Mouse (Mus musculus) C2C12 (cell line): ENCODE measurements around the gene Npc1l1. TPM values are rescaled to one million over a fixed set of nuclear protein-coding genes. Genes with fewer than 3 reads are reported as not detected.
A peak's percentile ranks its signal among the peaks of the same experiment; 100 is the strongest.

Source experiments
- H3K27me3 ChIP-seq: one replicate; pipeline ENCODE4 v1.6.1; 2011; ENCODE audit not compliant: control insufficient read depth, insufficient read depth, insufficient read length
- H3K36me3 ChIP-seq: one replicate; pipeline ENCODE4 v1.6.1; 2011; ENCODE audit not compliant: control insufficient read depth, insufficient read depth
- H3K4me3 ChIP-seq: one replicate; pipeline ENCODE4 v1.5.1; 2011; ENCODE audit warnings: mild to moderate bottlenecking, control low read depth; ENCODE audit not compliant: poor library complexity, insufficient read depth, severe bottlenecking
- H3K79me2 ChIP-seq: one replicate; pipeline ENCODE4 v1.6.1; 2011; ENCODE audit not compliant: control insufficient read depth, insufficient read depth
- H3K79me3 ChIP-seq: one replicate; pipeline ENCODE4 v1.6.1; 2011; ENCODE audit warnings: low read depth, control low read depth
- H3ac ChIP-seq: one replicate; pipeline ENCODE3; 2011; ENCODE audit warnings: low read depth; ENCODE audit not compliant: control insufficient read depth, insufficient read length
- CEBPB ChIP-seq: IDR thresholded peaks from one replicate; pipeline ENCODE4 v1.6.1; 2011; ENCODE audit warnings: low read depth, mild to moderate bottlenecking, control low read depth, moderate library complexity
- CTCF ChIP-seq: IDR thresholded peaks from one replicate; pipeline ENCODE4 v1.5.1; 2011; ENCODE audit not compliant: control insufficient read depth, insufficient read depth, insufficient read length
- FOSL1 ChIP-seq: IDR thresholded peaks from one replicate; pipeline ENCODE4 v1.8.0; 2011; ENCODE audit warnings: mild to moderate bottlenecking, low read length; ENCODE audit not compliant: poor library complexity, insufficient read depth, severe bottlenecking
- MAX ChIP-seq: IDR thresholded peaks from one replicate; pipeline ENCODE4 v1.6.1; 2011; ENCODE audit warnings: mild to moderate bottlenecking, control low read depth
- MYOD1 ChIP-seq: IDR thresholded peaks from one replicate; pipeline ENCODE4 v1.6.1; 2011; ENCODE audit warnings: low read depth; ENCODE audit not compliant: control insufficient read depth, insufficient read length
- MYOG ChIP-seq: IDR thresholded peaks from one replicate; pipeline ENCODE4 v1.6.1; 2011; ENCODE audit not compliant: control insufficient read depth, insufficient read length; ENCODE audit errors: extremely low read depth
- USF1 ChIP-seq: IDR thresholded peaks from one replicate; pipeline ENCODE4 v1.6.1; 2011; ENCODE audit warnings: low read depth, mild to moderate bottlenecking, control low read depth, moderate library complexity
- long read RNA-seq, 2 experiments: library from polyadenylated mRNA; unstranded; transcript quantifications; one replicate each; pipeline ENCODE4 v2.0.0; 2019 to 2020
- polyA plus RNA-seq: library from polyadenylated mRNA; unstranded; fragments of >200 nt; fragmentation: generic; extraction: Trizol; gene quantifications from one replicate; pipeline ENCODE4 v1.2.1, GENCODE M21; 2012; ENCODE audit warnings: missing spikeins

Npc1l1 gene
- polyA plus RNA-seq, result 0.01 TPM
- long read RNA-seq, experiment 1, result 0 reads
- long read RNA-seq, experiment 2, result 0 reads

- H3K27me3 ChIP-seq, result peaks cover 51% of the 10 kb centered on the region
- no peaks in the 10 kb centered on the region for H3K36me3 ChIP-seq
- H3K79me2 ChIP-seq, result no peaks in the 10 kb centered on the region
- H3ac ChIP-seq, result no peak within 1 kb of the TSS
- H3K79me3 ChIP-seq, result no peaks in the 10 kb centered on the region
- no peak within 1 kb of the TSS for H3K4me3 ChIP-seq
- no peak for TF ChIP-seq CTCF
- TF ChIP-seq MAX, result no peak
- TF ChIP-seq MYOD1, result no peak
- TF ChIP-seq FOSL1, result no peak
- no peak for TF ChIP-seq CEBPB
- no peak for TF ChIP-seq USF1
- no peak for TF ChIP-seq MYOG
Measured at GRCm38 (mm10) chr11:6230012-6230411, at the start of gene Npc1l1. Gene Npc1l1, minus strand, starts transcription at chr11:6230143.

- Histone ChIP-seq H3K79me2 (peaks cover 28% of the 10 kb centered on the region), H3K27me3 (no peaks in the 10 kb centered on the region), H3K36me3 (peaks cover 8% of the 10 kb centered on the region), H3ac (no peak overlapping the region), H3K4me3 (no peak overlapping the region), H3K79me3 (peaks cover 11% of the 10 kb centered on the region)
- TF ChIP-seq CEBPB, result no peak
- no peak for TF ChIP-seq CTCF
- TF ChIP-seq MYOG, result no peak
- TF ChIP-seq USF1, result no peak
- TF ChIP-seq MAX, result no peak
- TF ChIP-seq FOSL1, result no peak
- no peak for TF ChIP-seq MYOD1
Measured at GRCm38 (mm10) chr11:6276466-6276865, 46.5 kb upstream of the Npc1l1 start.

DNA sequence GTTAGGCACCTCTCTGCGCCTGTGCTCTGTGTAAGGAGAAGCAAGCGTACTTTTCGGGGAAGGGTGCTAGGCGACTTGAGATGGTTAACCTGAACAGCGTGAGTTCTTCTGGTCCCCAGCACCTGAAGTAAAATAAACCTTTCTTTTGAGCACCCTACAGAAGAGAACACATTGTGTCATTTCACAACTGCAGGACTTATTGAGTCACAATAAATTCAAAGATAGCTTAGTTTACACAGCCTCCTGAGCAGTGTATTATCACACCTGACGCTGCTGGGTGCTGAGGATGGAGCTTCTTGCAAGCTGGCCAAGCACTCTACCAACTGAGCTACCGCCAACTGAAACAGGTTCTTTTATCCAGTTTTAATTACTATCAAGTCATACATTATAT is 45.1 kb upstream of the Npc1l1 start:
- H3K36me3 ChIP-seq, result peaks cover 20% of the 10 kb centered on the region
- no peak overlapping the region for H3K4me3 ChIP-seq
- no peak for TF ChIP-seq MYOG
- no peak for TF ChIP-seq USF1
- no peak for TF ChIP-seq MAX
- no peak for TF ChIP-seq MYOD1
- no peak for TF ChIP-seq CEBPB
- no peak for TF ChIP-seq CTCF
- no peak for TF ChIP-seq FOSL1
- no peaks in the 10 kb centered on the region for H3K27me3 ChIP-seq
- H3K79me2 ChIP-seq, result peaks cover 28% of the 10 kb centered on the region
- no peak overlapping the region for H3ac ChIP-seq
- H3K79me3 ChIP-seq, result peaks cover 11% of the 10 kb centered on the region

- Histone ChIP-seq H3K79me2 (peaks cover 28% of the 10 kb centered on the region), H3ac (peak within 1 kb of the TSS; percentile 91), H3K4me3 (peak within 1 kb of the TSS; percentile 97), H3K27me3 (no peaks in the 10 kb centered on the region), H3K36me3 (peaks cover 20% of the 10 kb centered on the region), H3K79me3 (peaks cover 11% of the 10 kb centered on the region)
- TF ChIP-seq MYOD1, result peak; percentile 95
- TF ChIP-seq CEBPB, result no peak
- TF ChIP-seq USF1, result no peak
- no peak for TF ChIP-seq FOSL1
- TF ChIP-seq MAX, result peak; percentile 49
- peak; percentile 34 for TF ChIP-seq CTCF
- TF ChIP-seq MYOG, result no peak
Measured at GRCm38 (mm10) chr11:6274387-6275093, 44.6 kb upstream of the Npc1l1 start, which contains the start of gene Tmed4. Gene Tmed4, minus strand, starts transcription at chr11:6274870.

DNA sequence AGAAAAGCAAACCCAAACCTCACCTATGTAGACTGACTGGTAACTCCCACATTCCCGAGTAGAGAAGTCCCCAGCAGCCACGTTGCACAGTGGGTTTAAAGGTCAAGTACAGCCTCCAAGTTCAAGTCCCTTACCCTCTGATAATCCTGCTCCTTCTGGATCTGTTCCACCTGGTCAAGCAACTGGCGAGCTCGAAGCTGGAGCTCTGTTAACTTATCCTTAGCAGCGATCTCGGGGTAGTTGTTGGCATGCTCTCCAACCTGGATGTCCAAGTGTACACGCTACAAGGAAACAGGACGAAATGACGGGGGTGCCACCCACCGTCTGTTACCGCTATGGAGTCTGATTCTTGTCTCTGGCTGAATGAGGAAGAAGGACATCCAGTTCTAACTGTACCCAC is 43.7 kb upstream of the Npc1l1 start:
- H3K36me3 ChIP-seq, result peaks cover 20% of the 10 kb centered on the region
- H3K27me3 ChIP-seq, result no peaks in the 10 kb centered on the region
- peak overlapping the region; percentile 97 for H3K4me3 ChIP-seq
- H3K79me3 ChIP-seq, result peaks cover 11% of the 10 kb centered on the region
- no peak for TF ChIP-seq MAX
- TF ChIP-seq CEBPB, result no peak
- TF ChIP-seq MYOD1, result no peak
- no peak for TF ChIP-seq CTCF
- H3K79me2 ChIP-seq, result peaks cover 28% of the 10 kb centered on the region
- peak overlapping the region; percentile 73 for H3ac ChIP-seq
